Mouse (Mus musculus) megakaryocyte, embryonic 14.5 days (primary cell): ENCODE measurements at regions not wholly inside any gene's neighbourhood (a gene's known extent, or its start where the extent isn't known, plus 50 kb on each side); places are given as distances from the start of the nearest gene placed in this dataset.

Source experiments
- FLI1 ChIP-seq: IDR thresholded peaks from 2 replicates; pipeline ENCODE4 v1.6.1; 2012; ENCODE audit warnings: low read length, inconsistent platforms, mixed read lengths
- GATA1 ChIP-seq: IDR thresholded peaks from 3 replicates; pipeline ENCODE4 v1.6.1; 2012; ENCODE audit warnings: mixed read lengths, low read length, inconsistent platforms, borderline replicate concordance

DNA sequence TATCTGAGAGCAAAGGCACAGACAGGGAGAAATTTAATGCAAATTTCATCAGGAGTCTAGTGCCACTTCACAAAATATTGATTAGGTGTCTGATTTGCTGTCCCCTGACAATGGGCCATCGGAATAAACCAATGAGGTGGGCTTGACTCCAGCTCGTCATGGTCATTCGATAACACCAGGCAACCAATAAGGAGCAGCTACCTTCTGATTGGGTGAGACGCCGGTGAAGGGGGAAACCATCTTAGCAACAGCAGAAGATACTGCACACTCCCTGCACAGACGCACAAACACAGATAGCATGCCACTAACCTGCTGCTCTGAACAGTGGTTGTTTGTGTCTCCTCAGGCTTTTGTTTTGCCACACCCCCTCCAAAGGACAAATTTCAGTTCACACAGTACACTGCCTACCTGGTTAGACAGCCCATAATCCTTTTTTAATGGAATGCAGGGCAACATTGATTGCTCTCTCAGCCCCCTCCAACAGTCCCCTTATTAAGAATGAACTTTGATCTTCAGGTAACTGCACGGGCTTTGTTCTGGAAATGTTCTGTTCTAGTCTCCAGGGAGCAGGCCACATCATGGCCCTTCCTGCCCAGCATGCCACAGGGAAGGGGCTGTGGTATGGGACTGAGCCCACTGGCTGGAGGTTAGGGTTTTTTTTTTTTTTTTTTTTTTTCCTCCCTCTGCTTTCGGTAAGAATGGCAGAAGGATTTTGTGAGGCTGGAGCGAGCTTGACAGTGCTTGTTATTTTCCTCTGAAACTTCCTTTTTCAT, 285.1 kb upstream of the Ubash3b start:
- no peak for TF ChIP-seq GATA1
- TF ChIP-seq FLI1 = no peak
